Mouse (Mus musculus) bone marrow, adult 2 months (tissue): ENCODE measurements at regions not wholly inside any gene's neighbourhood (a gene's known extent, or its start where the extent isn't known, plus 50 kb on each side); places are given as distances from the start of the nearest gene placed in this dataset.

Source experiments
- CTCF ChIP-seq: fragments of 200-500 bp; IDR thresholded peaks from 2 replicates; pipeline ENCODE4 v1.5.1; 2011; ENCODE audit warnings: low read length, control low read depth; ENCODE audit not compliant: control insufficient read depth, insufficient read depth
- POLR2A ChIP-seq: fragments of 200-500 bp; IDR thresholded peaks from 2 replicates; pipeline ENCODE4 v1.6.1; 2011; ENCODE audit warnings: low read depth, mild to moderate bottlenecking, control low read depth, low read length, borderline replicate concordance; ENCODE audit not compliant: control insufficient read depth

GRCm38 (mm10) chr13:47484819-47485218 lies 362.4 kb downstream of the Rnf144b start:
- TF ChIP-seq CTCF (no peak), POLR2A (no peak)
